Mouse (Mus musculus) Muller cell, postnatal 12 days (primary cell): Measurements from ENCODE around the gene 4930507D05Rik.
A peak's percentile ranks its signal among the peaks of the same experiment; 100 is the strongest.
"Not testable (repeated sequence)": the region's sequence is repeated elsewhere in the genome, so short reads cannot be mapped to it uniquely, and the experiment has no call there.

Source experiments
- DNase-seq: peaks from one replicate; pipeline ENCODE4 v3.0.0-alpha.2; 2015; ENCODE audit errors: inconsistent ontology term

Gene 4930507D05Rik

DNA sequence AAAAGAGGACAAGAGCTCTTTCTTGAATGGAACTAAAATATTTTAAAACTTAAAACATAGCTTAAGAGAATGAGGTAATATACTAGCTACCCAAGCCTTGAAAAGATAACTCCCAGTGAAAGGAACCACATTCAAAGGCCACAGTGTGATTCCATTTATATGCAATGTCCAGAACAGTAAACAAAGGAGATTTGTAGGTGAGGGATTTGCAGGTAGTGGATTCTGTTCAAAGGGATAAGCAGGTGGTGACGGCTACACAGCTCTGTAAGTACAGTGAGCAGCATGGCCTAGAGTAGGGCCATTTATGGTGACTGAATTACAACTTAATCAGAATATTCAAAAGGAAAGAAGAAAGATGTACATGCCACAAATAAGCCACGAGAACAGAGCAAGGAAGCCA lies 27.7 kb downstream of the 4930507D05Rik start:
- DNase-seq = no peak

DNA sequence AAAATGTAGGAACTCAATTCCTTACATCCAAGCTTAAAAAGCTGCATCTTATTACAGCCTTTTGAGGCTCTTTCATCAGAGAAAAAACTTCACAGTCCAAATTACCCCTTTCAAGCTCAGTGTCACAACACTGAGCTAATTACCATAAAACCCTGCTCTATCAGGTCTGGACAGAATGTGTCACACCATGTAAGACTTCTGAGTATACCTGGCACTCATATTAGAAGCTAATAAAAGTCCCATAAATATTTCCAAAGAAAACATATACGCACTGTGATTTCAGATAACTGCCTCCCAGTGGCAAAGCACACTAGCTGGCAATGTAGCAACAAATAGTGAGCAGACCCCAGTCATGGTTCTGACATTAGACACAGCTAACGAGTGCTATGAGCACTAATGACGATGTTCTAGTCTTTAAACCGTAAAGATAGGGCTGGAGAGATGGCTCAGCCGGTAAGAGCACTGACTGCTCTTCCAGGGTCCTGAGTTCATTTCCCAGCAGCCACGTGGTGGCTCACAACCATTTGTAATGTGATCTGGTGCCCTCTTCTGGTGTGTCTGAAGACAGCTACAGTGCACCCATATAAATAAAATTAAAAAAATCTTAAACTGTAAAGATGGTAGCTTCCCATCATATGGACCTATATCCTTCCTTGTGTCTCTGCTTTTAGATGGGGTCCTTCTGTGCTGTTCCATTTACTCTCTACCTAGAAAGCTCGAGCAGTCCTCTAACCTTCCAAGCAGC lies 32.0 kb downstream of the 4930507D05Rik start:
- DNase-seq = no peak

DNA sequence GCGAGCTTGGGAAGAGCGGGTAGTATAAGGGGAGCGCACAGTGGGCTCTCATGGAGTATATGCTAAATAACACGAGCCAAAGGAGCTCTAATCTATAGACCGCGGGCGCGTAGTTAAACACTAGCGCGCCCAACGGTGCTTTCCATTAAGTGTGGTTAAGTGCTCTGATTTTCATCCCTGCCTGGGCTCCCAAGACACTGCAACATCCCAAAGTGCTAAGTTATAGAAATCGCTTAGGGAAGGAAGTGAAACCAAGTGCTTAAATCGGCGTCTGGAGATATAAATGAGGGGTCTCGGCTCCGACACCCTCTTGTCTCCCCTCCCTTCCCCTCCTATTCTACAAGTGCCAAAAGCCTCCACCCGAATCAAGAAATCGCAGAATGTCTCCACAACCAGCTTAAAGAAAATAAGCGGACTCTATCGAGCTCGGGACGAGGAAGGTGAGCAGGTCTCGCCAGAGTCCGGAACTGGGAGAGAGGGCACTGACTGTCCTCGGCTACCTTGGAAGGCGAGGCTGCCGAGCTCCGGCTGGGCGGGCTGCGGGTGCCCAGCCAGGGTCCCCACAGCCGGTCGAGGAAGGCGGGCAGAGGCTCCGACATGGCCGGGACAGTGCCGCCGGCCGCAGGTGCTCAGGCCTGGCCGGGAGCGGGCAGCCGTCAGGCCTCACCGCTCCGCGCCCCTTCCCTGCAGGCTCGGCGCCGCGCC lies 36.7 kb downstream of the 4930507D05Rik start:
- peak; percentile 69 for DNase-seq

DNA sequence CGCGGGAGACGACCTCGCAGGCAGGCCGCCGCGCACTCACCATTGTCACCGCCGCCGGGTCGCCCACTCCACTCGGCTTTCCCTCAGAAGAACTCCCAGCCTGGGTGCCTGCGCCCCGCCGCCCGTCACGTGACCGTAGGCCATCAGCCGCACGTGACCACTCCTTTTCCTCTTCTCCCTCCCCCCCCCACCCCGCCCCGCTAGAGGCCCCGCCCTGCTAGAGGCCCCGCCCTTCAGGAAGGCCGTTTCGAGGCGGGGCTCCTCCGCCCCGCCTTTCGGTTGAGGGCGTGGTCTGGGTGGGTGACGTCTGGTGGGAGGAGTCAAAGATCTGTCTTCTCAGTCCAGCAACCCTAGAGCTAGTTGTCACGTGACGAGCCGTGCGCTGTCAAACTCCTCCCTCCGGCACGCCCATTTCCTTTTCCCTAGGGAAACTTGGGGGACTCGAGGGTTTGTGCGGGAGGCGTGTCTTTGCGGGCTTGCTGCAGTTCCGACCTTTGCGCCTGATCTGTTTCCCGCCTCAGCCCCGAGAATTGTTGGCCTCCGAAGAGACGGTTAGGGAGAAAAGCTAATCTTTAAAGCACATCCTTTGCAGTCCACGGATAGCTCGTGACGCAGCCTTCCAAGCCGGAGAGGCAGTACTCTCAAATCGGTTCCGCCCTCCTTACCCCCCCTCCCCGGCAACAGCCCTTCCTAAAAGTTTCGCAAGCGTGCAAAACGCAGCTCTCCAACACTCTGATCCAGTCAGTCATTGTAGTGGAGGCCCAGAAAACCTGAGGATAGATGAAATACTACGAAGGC lies 37.5 kb downstream of the 4930507D05Rik start, which contains the start of gene Vps26a:
Gene Vps26a (minus strand): TSS at position 188 of the 798 bp plus-strand sequence.
- peak; percentile 100 for DNase-seq

DNA sequence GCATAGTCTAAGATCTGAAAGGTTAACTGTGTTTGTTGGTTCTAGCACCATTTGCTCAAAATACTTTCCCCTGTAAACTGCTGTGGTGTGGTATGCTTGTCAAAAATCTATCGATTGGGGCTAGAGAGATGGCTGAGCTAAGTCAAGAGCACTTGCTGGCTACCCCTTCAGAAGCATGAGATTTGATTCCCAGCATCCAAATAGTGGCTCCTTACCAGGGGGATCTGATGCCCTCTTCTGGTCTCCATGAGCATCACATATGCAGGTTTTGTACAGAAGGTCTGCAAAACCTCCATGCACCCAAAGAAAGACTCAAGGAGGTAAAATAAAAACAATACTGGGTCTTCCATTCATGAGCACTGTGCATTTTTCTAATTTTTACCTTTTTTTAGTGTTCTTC lies 39.0 kb downstream of the 4930507D05Rik start:
- DNase-seq = peak; percentile 34

DNA sequence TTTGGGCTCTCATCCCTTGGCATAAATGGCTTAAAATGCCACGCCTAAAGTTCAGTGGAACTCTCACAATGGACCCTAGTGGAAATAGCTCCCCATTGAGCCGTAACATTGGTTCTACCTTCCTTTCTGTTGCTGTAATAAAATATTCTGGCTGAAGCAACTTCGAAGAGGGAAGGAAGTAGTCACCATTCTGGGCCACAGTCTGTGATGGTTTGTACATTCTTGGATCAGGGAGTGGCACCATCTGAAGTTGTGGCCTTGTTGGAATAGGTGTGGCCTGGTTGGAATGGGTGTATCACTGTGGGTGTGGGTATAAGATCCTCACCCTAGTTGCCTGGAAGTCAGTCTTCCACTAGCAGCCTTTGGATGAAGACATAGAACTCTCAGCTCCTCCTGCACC lies 42.4 kb downstream of the 4930507D05Rik start:
- DNase-seq = not testable (repeated sequence)

DNA sequence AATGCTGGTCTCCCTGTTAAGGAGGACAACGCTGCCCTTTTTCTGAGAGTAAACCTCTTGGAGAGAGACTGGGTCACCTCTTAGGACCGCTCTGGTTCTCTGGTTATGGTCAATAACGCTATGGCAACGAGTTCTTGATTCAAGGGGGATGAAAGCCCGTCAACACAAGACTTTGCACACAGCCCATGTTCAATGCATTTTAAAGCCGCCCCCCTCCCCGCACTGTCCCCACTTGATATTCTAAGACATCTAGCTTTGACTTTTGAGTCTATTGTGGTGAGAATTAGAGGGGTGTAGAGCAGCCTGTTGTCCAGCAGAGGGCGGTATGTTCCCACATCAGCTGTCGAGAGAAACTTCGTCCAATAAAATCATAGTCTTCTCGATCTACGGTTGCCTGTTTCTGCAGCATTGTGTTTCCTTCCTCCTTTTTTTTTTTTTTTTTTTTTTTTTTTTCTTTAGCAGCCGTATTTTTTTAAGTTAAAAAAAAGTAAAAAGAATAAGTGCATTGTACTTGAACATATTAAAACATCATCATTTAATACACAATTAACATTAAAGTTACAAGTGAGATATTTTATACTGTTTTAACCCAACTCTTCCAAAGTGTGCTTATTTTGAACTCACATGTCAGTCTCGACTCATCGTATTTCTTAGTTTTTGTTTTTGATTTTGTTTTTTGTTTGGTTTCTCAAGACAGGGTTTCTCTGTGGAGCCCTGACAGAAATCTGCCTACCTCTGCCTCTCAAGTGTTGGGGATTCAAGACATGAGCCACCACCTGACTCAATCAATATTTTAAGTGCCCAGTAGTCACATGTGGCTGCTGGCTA lies 51.0 kb downstream of the 4930507D05Rik start:
- peak; percentile 57 for DNase-seq
